Mouse (Mus musculus): ENCODE measurements at regions not wholly inside any gene's neighbourhood (a gene's known extent, or its start where the extent isn't known, plus 50 kb on each side); places are given as distances from the start of the nearest gene placed in this dataset.

- Histone ChIP-seq H3K27ac (ENCODE audit: low read length) (no peak overlapping the region), H3K27me3 (ENCODE audit: control insufficient read depth, insufficient read depth, low read depth, low read length) (no peaks in the 10 kb centered on the region), H3K9ac (ENCODE audit: low read depth, low read length) (no peak overlapping the region), H3K4me3 (ENCODE audit: low read depth, low read length) (no peak overlapping the region), H3K4me1 (ENCODE audit: control insufficient read depth, insufficient read depth, low read length) (no peaks in the 10 kb centered on the region), H3K9me3 (replicated peaks; ENCODE audit: control insufficient read depth, low read length, poor library complexity, severe bottlenecking) (no peaks in the 10 kb centered on the region), H3K4me2 (ENCODE audit: low read length) (no peak overlapping the region), H3K36me3 (ENCODE audit: control insufficient read depth, insufficient read depth, low read length) (no peaks in the 10 kb centered on the region)
- 73% methylated on average over 1 of the region's 1 CpGs for WGBS
- no peak for ATAC-seq
Measured at GRCm38 (mm10) chr4:71968701-71969100, 210.9 kb upstream of the Gm11232 start.

GRCm38 (mm10) chr4:71953441-71953840, 195.7 kb upstream of the Gm11232 start:
- no peak overlapping the region for H3K27ac ChIP-seq (ENCODE audit: low read length)
- H3K9ac ChIP-seq (ENCODE audit: low read depth, low read length): no peak overlapping the region
- H3K9me3 ChIP-seq (replicated peaks; ENCODE audit: control insufficient read depth, low read length, poor library complexity, severe bottlenecking): no peaks in the 10 kb centered on the region
- WGBS: 77% methylated on average over 2 of the region's 2 CpGs
- H3K36me3 ChIP-seq (ENCODE audit: control insufficient read depth, insufficient read depth, low read length): no peaks in the 10 kb centered on the region
- no peak overlapping the region for H3K4me2 ChIP-seq (ENCODE audit: low read length)
- no peak overlapping the region for H3K4me3 ChIP-seq (ENCODE audit: low read depth, low read length)
- no peaks in the 10 kb centered on the region for H3K27me3 ChIP-seq (ENCODE audit: control insufficient read depth, insufficient read depth, low read depth, low read length)
- ATAC-seq: no peak
- no peaks in the 10 kb centered on the region for H3K4me1 ChIP-seq (ENCODE audit: control insufficient read depth, insufficient read depth, low read length)

- WGBS: 35% methylated on average over 2 of the region's 2 CpGs
- no peak overlapping the region for H3K4me3 ChIP-seq (ENCODE audit: low read depth, low read length)
- ATAC-seq: peak; percentile 76
- no peak overlapping the region for H3K27ac ChIP-seq (ENCODE audit: low read length)
- no peaks in the 10 kb centered on the region for H3K9me3 ChIP-seq (replicated peaks; ENCODE audit: control insufficient read depth, low read length, poor library complexity, severe bottlenecking)
- H3K36me3 ChIP-seq (ENCODE audit: control insufficient read depth, insufficient read depth, low read length): no peaks in the 10 kb centered on the region
- no peak overlapping the region for H3K9ac ChIP-seq (ENCODE audit: low read depth, low read length)
- no peaks in the 10 kb centered on the region for H3K27me3 ChIP-seq (ENCODE audit: control insufficient read depth, insufficient read depth, low read depth, low read length)
- H3K4me2 ChIP-seq (ENCODE audit: low read length): no peak overlapping the region
- H3K4me1 ChIP-seq (ENCODE audit: control insufficient read depth, insufficient read depth, low read length): no peaks in the 10 kb centered on the region; the same call in 1 of the 2 replicates
Measured at GRCm38 (mm10) chr4:71933240-71933986, 175.6 kb upstream of the Gm11232 start.

- Histone ChIP-seq H3K36me3 (ENCODE audit: control insufficient read depth, insufficient read depth, low read length) (no peaks in the 10 kb centered on the region), H3K4me2 (ENCODE audit: low read length) (no peak overlapping the region), H3K9me3 (replicated peaks; ENCODE audit: control insufficient read depth, low read length, poor library complexity, severe bottlenecking) (no peaks in the 10 kb centered on the region), H3K9ac (ENCODE audit: low read depth, low read length) (no peak overlapping the region), H3K27ac (ENCODE audit: low read length) (no peak overlapping the region), H3K4me3 (ENCODE audit: low read depth, low read length) (no peak overlapping the region), H3K27me3 (ENCODE audit: control insufficient read depth, insufficient read depth, low read depth, low read length) (no peaks in the 10 kb centered on the region), H3K4me1 (ENCODE audit: control insufficient read depth, insufficient read depth, low read length) (no peaks in the 10 kb centered on the region; the same call in 1 of the 2 replicates)
- WGBS: 39% methylated on average over 1 of the region's 1 CpGs
- no peak for ATAC-seq
Measured at GRCm38 (mm10) chr4:71932818-71933217, 175.1 kb upstream of the Gm11232 start.

GRCm38 (mm10) chr4:71911551-71911950, 153.8 kb upstream of the Gm11232 start:
- H3K4me3 ChIP-seq (ENCODE audit: low read depth, low read length): no peak overlapping the region
- no peak overlapping the region for H3K4me2 ChIP-seq (ENCODE audit: low read length)
- H3K27ac ChIP-seq (ENCODE audit: low read length): no peak overlapping the region
- H3K9ac ChIP-seq (ENCODE audit: low read depth, low read length): no peak overlapping the region
- no peaks in the 10 kb centered on the region for H3K9me3 ChIP-seq (replicated peaks; ENCODE audit: control insufficient read depth, low read length, poor library complexity, severe bottlenecking)
- H3K4me1 ChIP-seq (ENCODE audit: control insufficient read depth, insufficient read depth, low read length): no peaks in the 10 kb centered on the region
- no peaks in the 10 kb centered on the region for H3K27me3 ChIP-seq (ENCODE audit: control insufficient read depth, insufficient read depth, low read depth, low read length)
- WGBS: 83% methylated on average over 1 of the region's 1 CpGs
- no peak for ATAC-seq
- no peaks in the 10 kb centered on the region for H3K36me3 ChIP-seq (ENCODE audit: control insufficient read depth, insufficient read depth, low read length)

- no peak for ATAC-seq
- WGBS: 94% methylated on average over 4 of the region's 4 CpGs
- Histone ChIP-seq H3K27ac (ENCODE audit: low read length) (no peak overlapping the region), H3K4me3 (ENCODE audit: low read depth, low read length) (no peak overlapping the region), H3K4me2 (ENCODE audit: low read length) (no peak overlapping the region), H3K9me3 (replicated peaks; ENCODE audit: control insufficient read depth, low read length, poor library complexity, severe bottlenecking) (no peaks in the 10 kb centered on the region), H3K4me1 (ENCODE audit: control insufficient read depth, insufficient read depth, low read length) (no peaks in the 10 kb centered on the region), H3K9ac (ENCODE audit: low read depth, low read length) (no peak overlapping the region), H3K27me3 (ENCODE audit: control insufficient read depth, insufficient read depth, low read depth, low read length) (no peaks in the 10 kb centered on the region), H3K36me3 (ENCODE audit: control insufficient read depth, insufficient read depth, low read length) (no peaks in the 10 kb centered on the region)
Measured at GRCm38 (mm10) chr4:71875651-71876050, 117.9 kb upstream of the Gm11232 start.

GRCm38 (mm10) chr4:71866948-71867347, 109.2 kb upstream of the Gm11232 start:
- Histone ChIP-seq H3K36me3 (ENCODE audit: control insufficient read depth, insufficient read depth, low read length) (no peaks in the 10 kb centered on the region), H3K4me1 (ENCODE audit: control insufficient read depth, insufficient read depth, low read length) (no peaks in the 10 kb centered on the region), H3K9me3 (replicated peaks; ENCODE audit: control insufficient read depth, low read length, poor library complexity, severe bottlenecking) (no peaks in the 10 kb centered on the region), H3K27me3 (ENCODE audit: control insufficient read depth, insufficient read depth, low read depth, low read length) (no peaks in the 10 kb centered on the region), H3K4me3 (ENCODE audit: low read depth, low read length) (no peak overlapping the region), H3K4me2 (ENCODE audit: low read length) (no peak overlapping the region), H3K9ac (ENCODE audit: low read depth, low read length) (no peak overlapping the region), H3K27ac (ENCODE audit: low read length) (no peak overlapping the region)
- no peak for ATAC-seq
- 53% methylated on average over 1 of the region's 1 CpGs for WGBS

- no peaks in the 10 kb centered on the region for H3K27me3 ChIP-seq (ENCODE audit: control insufficient read depth, insufficient read depth, low read depth, low read length)
- H3K36me3 ChIP-seq (ENCODE audit: control insufficient read depth, insufficient read depth, low read length): no peaks in the 10 kb centered on the region
- H3K9ac ChIP-seq (ENCODE audit: low read depth, low read length): no peak overlapping the region
- H3K9me3 ChIP-seq (replicated peaks; ENCODE audit: control insufficient read depth, low read length, poor library complexity, severe bottlenecking): no peaks in the 10 kb centered on the region
- H3K4me3 ChIP-seq (ENCODE audit: low read depth, low read length): no peak overlapping the region
- H3K27ac ChIP-seq (ENCODE audit: low read length): no peak overlapping the region
- WGBS: 84% methylated on average over 3 of the region's 3 CpGs
- ATAC-seq: no peak
- peaks cover 10% of the 10 kb centered on the region; the same call in 1 of the 2 replicates for H3K4me1 ChIP-seq (ENCODE audit: control insufficient read depth, insufficient read depth, low read length)
- H3K4me2 ChIP-seq (ENCODE audit: low read length): no peak overlapping the region
Measured at GRCm38 (mm10) chr4:71841833-71842232, 84.1 kb upstream of the Gm11232 start.

GRCm38 (mm10) chr4:71840774-71841146, 83.0 kb upstream of the Gm11232 start:
- Histone ChIP-seq H3K9ac (ENCODE audit: low read depth, low read length) (no peak overlapping the region), H3K4me2 (ENCODE audit: low read length) (no peak overlapping the region), H3K27me3 (ENCODE audit: control insufficient read depth, insufficient read depth, low read depth, low read length) (no peaks in the 10 kb centered on the region), H3K4me3 (ENCODE audit: low read depth, low read length) (no peak overlapping the region), H3K9me3 (replicated peaks; ENCODE audit: control insufficient read depth, low read length, poor library complexity, severe bottlenecking) (no peaks in the 10 kb centered on the region), H3K36me3 (ENCODE audit: control insufficient read depth, insufficient read depth, low read length) (no peaks in the 10 kb centered on the region), H3K4me1 (ENCODE audit: control insufficient read depth, insufficient read depth, low read length) (peaks cover 10% of the 10 kb centered on the region; the same call in 1 of the 2 replicates), H3K27ac (ENCODE audit: low read length) (peak overlapping the region; percentile 7; the same call in 1 of the 2 replicates)
- 79% methylated on average over 1 of the region's 1 CpGs for WGBS
- peak; percentile 68 for ATAC-seq
